Mouse (Mus musculus): ENCODE results near the gene Fam25c.

GRCm38 (mm10) chr14:34314796-34315195 is 40.4 kb downstream of the Fam25c start:
- no peak for TF ChIP-seq POLR2A (IDR thresholded peaks at IDR 0.05; ENCODE audit: low read depth, low read length)
- no peak for TF ChIP-seq CTCF (IDR thresholded peaks at IDR 0.05; ENCODE audit: extremely low read depth, insufficient read length, insufficient replicate concordance, low read depth, low read length)

All from small intestine, adult 2 months (tissue).